Mouse (Mus musculus) testis, postnatal 14 days (tissue): ENCODE measurements around the gene Antxr2.

Experiments used
- DNase-seq: peaks from one replicate; pipeline ENCODE4 v3.0.0; 2021; ENCODE audit warnings: low spot score

The Antxr2 gene

DNA sequence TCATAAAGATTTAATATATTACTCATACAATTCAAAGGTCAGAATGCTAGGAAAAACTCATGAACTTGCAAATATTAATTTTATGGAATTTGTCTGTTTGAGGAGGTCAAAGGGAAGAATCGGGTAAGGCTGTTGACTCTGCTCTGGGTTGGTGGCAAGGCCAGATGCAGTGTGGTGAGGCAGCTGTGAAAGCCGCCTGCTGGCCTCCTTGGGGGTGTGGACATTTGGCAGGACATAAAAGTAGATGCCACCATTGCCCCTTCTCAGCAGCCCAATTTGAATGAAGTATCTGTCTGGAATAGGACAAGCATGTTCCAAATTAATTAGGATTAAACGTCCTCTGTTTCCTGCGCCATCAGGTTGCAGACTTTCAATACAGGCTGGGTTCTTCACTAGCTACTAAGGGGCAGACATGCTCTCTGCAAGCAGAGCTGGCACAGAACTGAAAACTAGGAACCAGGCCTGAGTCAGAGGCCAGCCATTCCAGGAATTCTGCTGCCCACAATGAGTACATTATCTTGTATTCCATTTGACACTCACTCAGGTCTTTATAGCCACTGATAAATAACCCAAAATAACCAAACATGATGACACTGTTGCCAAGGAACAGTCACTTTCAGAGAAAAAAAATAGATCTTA, 44.1 kb downstream of the Antxr2 start:
- DNase-seq, result no peak

DNA sequence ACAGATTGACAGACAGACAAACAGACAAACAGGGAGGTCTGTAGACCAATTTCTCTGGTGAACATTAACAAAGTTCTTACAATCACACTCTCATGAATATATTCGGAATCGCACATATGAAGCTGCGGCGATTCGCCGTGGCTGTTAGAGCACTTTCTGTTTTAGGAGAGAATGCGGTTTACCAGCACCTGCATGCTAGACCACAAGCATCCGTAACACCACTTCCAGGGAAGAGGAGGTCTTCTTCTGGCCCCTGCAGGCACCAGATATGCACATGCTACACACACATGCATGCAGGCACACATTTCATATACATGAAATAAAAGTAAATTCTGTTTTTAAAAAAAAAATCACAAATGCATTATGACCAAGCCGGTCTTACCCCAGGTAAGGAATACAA, 47.5 kb downstream of the Antxr2 start:
- no peak for DNase-seq

DNA sequence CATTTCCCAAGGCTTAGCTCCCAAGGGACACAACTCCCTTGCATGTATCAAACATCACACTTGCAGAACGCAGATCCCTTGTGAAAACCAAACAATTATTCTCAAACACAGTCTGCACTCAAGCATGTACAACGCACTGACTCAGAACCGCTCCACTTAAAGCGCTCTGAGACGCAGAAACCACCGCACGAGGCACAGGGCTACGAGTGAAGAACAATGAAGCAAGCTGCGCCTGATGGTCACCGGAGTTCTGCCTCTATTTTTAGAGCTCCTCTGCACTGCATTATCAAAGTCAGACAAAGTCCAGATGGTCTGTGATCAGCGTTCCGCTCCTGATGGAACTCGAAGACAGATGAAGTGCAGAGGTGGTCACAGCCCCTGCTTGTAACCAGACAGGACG, 50.4 kb downstream of the Antxr2 start:
- DNase-seq, result no peak

DNA sequence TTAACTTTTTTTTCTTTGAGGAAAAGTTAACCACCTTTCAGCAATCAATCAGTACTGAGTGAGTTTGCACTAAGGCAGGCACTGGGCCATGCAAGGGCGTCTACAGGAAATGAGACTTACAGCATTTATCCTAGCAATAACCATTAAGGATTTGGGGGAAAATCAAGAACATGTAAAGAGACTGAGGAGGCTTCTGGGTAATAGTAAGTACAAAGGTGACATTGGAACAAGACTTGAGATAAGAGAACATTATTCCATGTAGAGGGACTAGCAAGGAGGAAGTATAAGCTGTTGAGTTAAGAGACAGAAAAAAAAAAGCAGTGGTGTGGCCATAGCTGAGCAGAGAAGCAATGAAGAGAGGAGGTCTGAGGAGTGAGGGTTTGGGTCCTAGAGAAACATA, 57.5 kb downstream of the Antxr2 start:
- DNase-seq, result no peak

DNA sequence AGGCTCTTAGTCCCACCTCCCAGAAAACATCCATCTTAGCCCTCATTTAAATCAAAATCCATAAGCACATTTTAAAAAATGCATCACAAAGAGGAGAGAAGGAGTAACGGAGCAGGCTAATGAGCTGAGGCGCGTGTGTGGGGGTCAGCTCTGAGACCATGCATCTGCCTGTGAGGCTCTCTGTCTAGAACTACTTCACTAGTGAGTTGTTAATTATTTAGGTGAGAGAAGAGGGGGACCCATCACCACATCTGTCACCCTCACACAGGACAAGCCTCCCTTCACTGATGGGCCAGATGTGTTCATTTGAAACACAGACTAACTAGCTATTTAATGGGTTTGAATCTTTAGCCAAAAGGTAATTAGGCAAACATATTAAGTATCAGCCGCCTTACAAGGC, 58.8 kb downstream of the Antxr2 start:
- DNase-seq, result no peak

DNA sequence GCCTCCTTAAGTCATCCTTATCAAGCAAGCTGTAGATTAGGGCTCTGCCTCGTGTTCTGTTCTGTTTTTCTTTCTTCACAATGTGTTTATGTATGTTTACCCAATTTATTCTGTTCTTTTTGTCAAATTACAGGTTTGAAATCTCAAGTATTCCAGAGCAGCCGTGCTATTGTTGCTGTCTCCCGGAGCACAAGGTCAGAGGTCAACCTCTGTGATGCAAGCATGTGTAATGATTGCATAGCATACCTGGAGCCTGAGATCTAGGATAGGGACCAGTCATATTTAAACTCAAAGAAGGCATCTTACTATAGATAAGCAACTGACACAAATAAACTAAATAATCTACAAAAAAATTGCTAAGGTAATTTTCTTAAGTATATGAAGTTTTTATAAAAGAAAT, 59.6 kb downstream of the Antxr2 start:
- no peak for DNase-seq

DNA sequence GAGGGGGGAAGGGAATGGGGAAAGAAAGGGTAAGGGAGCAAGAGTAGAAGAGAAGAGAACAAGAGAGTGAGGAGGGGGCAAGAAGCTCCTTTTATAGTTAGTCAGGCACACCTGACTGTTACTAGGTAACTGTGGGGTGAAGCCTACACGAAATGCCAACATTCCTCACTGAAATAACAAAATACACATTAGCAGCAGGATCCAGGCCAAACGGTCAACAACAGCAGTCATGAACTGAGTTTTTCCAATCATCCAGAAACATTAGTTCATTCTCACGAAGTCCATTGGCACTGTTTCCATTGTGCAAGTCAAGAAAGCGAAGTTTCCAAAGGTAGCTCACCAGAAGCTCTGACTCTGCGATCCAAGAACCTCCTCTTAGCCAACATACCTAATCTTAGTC, 63.8 kb downstream of the Antxr2 start:
- no peak for DNase-seq

DNA sequence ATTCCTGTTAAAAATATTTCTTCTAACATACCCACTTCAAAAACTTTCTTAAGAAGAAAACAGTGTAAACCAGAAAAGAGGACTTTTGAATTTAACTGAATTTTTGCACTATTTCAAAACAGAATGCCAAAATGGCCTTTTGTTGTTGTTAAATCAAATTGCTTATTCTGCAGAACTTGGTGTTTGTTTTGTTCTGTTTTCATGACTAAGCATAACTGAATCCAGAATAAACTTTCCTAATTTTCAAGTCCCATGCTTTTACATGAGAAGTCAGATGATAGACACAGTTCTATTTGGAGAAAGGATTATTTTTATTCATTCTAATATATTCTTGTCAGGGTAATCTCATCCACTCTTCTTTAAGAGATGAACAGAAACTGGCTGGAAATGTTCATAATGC, 64.7 kb downstream of the Antxr2 start:
- no peak for DNase-seq

DNA sequence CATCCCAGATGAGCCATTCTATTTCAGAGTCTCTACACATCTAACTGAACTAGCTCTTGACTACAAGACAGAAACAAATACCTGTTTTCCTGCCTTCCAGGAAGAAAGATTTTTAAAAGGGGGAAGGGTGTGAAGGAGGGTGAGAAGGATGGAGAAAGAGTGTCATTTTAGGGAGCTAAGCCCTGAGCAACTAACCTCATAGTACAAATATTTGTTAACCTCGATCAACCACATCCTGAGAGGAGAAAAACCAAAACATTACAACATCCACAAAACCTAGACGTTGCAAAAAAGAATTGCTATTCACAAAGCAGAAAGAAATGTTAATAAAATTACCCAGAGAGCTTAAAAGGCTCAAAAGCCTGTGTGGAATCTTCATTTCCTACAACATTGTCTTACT, 66.4 kb downstream of the Antxr2 start:
- no peak for DNase-seq

DNA sequence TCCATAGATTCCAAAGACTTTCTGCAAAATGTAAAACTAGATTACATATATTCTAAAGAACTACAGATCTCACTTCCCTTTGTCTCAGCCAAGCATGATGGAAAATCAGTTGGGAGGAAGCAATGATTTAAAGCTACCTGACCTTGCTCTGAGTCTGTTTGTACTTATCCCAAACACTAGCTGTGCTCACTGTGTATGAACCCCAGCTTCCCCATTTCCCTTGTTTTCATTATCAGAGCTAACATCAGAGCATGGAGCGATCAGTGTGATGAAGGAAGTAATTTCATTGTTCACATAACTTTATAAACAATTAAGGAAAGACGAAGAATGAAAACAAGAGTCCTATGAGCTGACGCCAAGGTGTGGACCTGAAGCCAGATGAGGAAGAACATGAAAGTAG, 68.3 kb downstream of the Antxr2 start:
- DNase-seq, result no peak

DNA sequence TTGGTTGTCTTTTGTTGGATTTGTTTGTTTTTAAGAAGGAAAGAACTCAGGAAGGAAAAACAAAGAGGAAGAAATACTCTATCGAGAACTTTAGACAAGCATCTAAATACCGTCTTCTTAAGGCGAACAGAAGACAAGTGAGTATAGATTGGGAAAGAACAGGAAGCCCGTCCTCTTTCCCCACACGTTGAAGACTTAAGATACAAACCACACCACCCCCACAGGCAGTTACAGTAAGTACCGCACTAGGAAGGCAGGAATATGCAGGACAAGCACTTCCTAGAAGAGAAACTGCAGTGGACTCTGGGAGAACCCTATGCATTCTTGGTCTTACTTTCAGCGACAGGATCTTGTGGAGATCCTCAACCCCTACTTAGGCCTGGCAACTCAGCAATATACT, 69.1 kb downstream of the Antxr2 start:
- no peak for DNase-seq

DNA sequence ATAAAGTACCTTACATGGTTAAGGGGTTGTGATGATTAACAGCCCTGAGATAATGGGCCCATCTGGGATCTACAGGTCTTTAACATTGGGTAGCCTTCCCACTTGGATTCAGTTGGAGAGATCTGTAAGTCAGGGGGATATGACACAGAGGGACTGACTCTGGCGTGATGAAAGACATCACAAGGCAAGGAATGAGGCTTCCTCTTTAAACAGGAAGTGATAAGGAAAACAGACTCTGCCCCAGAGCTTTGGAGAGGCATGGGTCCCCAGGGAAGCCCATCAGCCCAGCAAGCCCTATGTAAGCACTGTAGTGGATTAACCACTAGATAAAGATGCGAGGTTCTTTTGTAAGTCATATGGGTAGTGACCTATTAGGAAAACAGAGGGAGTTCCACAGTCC, 71.2 kb downstream of the Antxr2 start:
- no peak for DNase-seq

DNA sequence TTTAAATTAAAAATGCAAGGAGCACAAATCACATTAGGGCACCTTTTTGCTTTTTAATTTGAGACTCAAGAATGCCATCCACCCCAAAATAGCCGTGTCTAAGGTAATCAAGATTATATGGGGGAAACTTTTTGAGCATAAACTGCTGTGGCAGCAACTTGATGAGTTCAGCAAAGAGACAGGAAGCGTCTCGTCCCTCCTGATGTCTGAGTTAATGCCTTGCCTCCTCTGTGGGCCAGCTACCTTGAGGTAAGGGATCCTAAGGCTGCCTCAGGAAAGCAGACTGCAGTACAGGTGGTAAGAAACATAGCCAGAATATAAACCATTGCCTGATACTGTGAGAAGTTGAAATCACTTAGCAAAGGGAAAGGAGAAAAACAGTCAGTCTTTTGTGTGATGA, 71.8 kb downstream of the Antxr2 start:
- DNase-seq, result no peak

DNA sequence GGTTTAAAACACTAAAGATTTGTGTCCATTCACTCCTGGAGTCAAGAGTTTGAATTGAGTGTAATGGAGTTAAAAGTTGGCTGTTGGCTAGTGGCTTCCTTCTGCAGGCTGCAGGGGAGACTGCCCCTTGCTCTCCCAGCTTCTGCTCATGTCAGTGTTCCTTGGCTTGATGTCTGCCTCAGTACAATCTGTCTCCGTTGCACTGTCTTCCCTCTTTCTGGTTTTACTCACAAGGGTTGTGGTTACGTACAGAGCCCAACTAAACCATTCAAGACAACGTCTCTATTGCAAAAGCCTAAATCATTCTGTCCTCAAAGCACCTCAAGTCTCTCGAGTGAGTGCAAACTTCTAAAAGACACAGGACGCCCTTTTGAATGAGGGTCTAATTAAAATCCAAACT, 73.3 kb downstream of the Antxr2 start:
- no peak for DNase-seq

DNA sequence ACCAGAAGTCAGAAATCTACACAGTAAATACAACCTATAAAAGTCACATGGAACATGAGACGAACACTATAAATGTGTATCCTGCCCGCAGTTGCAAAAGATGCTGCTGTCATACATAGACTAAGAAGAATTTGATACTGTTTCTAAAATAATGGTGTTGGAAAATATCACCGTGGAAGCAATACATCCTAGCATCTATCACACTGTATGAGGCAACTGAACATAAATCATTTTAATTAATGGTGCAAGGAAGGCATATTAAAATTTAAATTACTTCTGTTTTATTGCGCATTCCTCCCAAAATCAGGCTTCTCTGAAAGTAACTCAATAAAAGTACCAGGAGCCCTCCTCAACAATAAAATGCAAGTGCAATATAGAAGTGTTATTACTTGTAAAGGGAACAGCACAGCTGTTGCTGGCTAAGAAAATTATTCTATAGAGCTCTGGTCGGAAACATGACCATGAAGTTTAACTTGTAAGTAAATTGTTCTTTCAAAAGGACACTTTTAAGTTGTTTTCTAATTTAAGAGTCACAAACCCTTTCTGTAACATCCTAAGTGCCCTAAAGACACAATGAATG, 76.6 kb downstream of the Antxr2 start:
- no peak for DNase-seq

DNA sequence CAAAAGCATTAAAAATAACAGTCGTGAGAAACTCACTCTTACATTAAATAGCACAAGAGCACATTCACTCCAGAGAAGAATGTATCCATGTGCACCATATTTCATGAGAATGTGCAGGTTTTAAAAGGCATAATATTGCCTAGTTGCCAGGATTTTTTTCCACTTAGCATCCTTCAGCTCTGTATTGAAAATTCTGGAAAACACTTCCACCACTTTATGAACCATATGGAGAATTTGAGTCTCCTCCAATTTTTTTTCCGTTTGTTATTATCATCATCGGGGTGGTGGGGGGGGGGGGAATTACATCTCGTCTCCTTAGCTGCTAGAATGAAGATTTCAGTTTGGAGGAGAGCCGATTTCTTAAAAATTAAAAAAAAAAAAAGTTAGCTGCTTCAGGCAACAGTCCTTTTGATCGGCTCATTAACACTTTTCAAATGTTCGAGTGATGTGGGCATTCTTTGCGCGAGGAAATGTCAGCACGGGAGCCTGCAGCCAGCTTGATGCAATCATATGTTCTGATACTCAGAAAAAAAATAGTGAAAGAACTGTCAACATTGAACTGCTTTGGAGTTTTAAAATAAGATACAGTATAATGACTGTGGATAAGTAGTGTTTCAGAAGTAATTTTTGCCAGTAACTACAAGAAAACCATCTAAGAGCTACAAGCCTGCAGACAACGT, 77.5 kb downstream of the Antxr2 start:
- DNase-seq, result no peak

DNA sequence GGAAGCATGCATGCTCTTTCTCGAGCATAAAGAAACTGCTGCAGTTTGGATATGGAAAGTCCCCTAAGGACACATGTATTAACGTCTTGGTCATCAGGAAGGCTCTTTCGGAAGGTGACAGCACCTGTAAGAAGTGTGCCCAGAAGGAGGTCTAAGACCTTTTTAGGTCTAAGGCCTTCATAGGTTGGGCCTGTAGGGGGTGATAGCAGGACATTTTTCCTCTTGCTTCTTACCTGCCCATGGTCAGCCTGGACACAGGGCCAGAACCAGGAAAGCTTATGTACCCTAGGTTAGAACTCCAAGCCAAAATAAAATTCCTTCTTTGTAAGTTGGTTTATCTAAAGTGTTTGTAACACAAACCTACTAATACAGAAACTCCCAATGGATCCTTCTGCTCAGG, 83.6 kb downstream of the Antxr2 start:
- DNase-seq, result no peak

DNA sequence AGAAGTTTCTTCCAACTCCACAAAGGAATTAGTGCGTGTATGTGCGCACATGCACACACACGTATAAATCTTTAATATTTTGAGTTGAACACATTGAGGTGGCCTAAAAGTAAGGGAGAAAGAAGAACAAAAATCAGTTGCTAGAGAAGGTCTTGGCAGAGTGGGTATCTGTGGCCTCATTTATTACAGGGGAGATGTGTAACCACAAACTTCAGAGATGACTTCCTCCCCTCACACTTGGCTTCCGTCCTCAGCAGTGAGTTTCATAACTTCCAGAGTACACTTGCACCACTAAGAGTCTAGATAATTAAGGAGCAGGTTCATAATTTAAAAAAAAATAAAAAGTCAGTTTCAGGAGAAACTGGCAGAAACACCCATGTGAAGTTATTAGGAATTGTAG, 84.6 kb downstream of the Antxr2 start:
- no peak for DNase-seq

DNA sequence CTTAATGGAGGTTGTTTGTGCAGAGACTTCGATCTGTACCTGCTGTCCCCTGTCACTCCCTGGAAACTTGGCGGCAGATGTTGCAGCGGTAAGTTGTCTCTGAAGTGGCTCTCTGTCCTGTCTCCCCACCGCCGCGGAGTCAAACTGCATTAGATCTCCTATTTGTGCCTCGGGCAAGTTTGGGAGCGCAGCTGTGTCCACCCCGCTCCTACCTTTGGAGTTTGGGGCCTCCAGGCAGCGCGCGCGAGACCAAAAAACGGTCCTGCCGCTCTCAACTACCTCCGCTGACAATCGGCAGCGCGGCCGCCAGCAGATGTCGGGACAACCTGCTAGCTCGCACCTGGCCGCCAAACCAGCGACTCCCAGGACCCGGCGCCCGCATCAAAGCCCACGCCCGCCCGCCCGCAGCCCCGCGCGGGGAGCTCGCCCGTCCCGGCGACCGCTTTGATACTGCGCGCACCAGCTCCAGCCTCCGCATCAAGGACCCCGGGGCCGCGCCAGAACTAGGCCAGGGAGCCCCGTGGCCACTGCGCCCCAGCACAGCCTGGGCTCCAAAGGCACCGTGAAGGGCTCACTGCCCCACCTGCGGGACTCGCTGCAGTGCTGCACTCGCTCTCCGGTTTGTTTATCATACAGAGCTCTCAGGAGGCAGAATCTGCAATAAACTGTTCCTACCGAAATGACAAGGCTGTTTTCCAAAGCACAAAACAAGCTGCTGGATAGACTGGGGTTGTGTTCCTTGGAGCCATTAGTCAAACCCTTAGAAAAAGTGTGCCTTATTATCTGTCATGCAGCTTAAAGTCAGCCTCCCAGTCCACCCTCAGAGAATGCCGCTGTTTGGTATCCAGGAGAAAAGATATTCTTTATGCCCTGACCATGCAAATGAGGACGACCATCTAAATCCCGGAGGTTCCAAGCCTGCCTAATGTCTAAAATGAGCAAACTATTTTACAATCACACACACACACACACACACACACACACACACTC, 95.4 kb downstream of the Antxr2 start:
- peak; percentile 17 for DNase-seq

DNA sequence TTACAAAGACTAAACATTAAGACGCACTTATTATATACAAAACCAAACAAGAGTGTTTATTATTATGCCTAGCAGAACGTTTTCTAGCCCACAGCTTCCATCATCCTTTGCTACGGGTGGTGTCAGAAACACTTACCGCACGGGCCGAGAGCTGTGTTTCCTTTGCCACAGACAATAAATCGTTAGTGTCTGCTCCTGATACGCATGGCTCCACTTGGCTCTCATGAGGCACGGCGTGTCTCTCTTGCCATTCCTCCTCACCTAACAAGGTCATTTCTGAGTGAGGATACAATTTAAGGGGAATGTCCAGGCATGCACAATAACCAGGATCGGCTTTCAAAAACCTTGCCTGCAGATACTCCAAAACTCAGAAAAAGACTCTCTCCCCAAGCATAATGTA, 113.2 kb downstream of the Antxr2 start:
- DNase-seq, result no peak

DNA sequence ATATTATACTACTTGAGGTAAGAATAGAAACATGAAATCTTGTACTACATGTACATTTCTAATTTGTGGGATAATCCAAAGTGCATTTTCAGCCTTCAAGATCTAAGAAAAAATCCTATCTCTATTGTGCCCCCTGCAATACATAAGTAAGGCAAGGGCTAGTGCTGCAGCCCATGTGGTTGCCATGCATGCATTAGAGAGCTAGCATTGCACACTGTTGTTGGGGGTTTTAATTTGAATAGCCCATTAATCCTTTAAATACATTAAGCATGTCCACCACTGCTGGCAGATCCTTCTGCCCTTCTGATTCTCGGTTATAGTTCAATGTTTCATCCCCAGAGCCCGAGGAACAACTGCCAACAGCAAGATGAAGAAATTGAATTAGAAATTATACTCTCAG, 116.0 kb downstream of the Antxr2 start:
- DNase-seq, result no peak

DNA sequence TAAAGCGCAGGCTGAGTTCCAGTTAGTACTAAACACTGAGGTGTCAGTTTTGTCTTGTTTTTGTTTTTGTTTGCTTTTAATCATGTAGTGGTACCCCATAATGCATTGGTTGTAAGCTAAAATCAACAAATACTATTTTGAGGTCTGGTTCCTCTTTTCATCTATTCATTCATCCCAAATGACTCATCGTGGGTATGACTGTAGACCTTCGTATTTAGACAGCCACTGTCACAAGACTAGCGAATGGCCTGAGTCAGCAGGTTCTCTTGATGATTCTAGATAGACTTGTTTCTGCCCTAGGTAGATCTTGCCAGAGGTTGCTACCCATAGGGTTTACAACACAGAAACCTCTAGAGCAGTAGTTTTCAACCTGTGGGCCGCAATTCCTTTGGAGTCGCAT, 116.9 kb downstream of the Antxr2 start:
- no peak for DNase-seq

DNA sequence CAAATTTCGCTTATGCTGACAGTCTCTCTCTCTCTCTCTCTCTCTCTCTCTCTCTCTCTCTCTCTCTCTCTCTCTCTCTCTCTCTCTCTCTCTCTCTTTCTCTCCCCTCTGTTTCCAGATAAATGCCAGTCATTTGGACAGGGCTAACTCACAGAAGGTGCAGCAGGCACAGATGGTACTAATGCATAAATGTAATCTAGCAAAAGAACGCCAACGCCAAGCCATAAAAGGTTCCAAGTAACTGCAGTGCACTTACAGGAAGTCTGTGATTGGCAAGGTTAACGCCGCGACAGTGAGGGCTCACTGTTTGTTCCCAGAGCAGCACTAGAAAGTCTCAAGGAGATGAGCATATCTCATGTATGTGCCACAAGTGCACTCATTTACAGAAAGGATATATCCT, 123.4 kb downstream of the Antxr2 start:
- no peak for DNase-seq
